Mouse (Mus musculus) kidney, adult 2 months (tissue): ENCODE measurements around the gene Acaa1b.

Experiments used
- CTCF ChIP-seq: fragments of 200-500 bp; conservative IDR thresholded peaks from 2 replicates; pipeline ENCODE4 v1.5.1; 2011; ENCODE audit warnings: low read depth, mild to moderate bottlenecking, control low read depth, low read length, moderate library complexity, mixed read lengths; ENCODE audit not compliant: insufficient read depth, insufficient read length
- POLR2A ChIP-seq: fragments of 200-500 bp; IDR thresholded peaks from one replicate; pipeline ENCODE4 v1.6.1; 2011; ENCODE audit warnings: low read depth, low read length, control low read depth

DNA sequence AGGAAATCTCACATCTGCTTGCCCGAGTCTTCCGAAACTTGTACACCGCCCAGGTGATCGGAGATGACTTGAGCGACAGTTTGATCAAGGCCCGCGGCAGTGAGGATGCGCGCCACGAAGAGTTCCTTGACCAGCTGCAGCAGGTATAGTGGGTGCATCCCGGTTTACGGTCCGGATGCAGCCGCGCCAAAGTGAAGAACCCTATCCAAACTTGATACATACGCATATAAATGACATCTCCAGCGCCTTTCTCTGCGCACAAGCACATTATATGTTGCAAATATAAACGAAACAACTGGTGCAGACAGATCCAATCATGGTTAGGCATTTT, 54.1 kb downstream of the Acaa1b start:
- TF ChIP-seq POLR2A (no peak), CTCF (no peak)
